Mouse (Mus musculus) left cerebral cortex, postnatal 25 days (tissue): ENCODE measurements at regions not wholly inside any gene's neighbourhood (a gene's known extent, or its start where the extent isn't known, plus 50 kb on each side); places are given as distances from the start of the nearest gene placed in this dataset.
A peak's percentile ranks its signal among the peaks of the same experiment; 100 is the strongest.

Experiments used
- DNase-seq, 2 experiments: peaks; one replicate each; pipeline ENCODE4 v3.0.0; 2022; ENCODE audit warnings: low spot score in 2 of 2, mixed read lengths in 1 of 2
- intact Hi-C: fragments of 180-260 bp; cut with DNase I; formaldehyde crosslinking; loops from one replicate; pipeline ENCODE4 v1.15.1; 2025

- DNase-seq, result peak; percentile 8 to 14
- intact Hi-C loops, result no loop called here
Observed at GRCm38 (mm10) chr12:12496593-12497141, 234.7 kb downstream of the Fam49a start.

- peak in 1 of 2 experiments; percentile 39 for DNase-seq
- intact Hi-C loops, result no loop called here
Observed at GRCm38 (mm10) chr12:12490173-12490572, 228.2 kb downstream of the Fam49a start.

- intact Hi-C loops, result no loop called here
- DNase-seq, result no peak
Observed at GRCm38 (mm10) chr12:12488090-12488489, 226.2 kb downstream of the Fam49a start.

- no peak for DNase-seq
- intact Hi-C loops, result no loop called here
Observed at GRCm38 (mm10) chr12:12486656-12487356, 224.9 kb downstream of the Fam49a start.

GRCm38 (mm10) chr12:12484921-12485680 lies 223.2 kb downstream of the Fam49a start:
- intact Hi-C loops, result no loop called here
- no peak for DNase-seq

DNA sequence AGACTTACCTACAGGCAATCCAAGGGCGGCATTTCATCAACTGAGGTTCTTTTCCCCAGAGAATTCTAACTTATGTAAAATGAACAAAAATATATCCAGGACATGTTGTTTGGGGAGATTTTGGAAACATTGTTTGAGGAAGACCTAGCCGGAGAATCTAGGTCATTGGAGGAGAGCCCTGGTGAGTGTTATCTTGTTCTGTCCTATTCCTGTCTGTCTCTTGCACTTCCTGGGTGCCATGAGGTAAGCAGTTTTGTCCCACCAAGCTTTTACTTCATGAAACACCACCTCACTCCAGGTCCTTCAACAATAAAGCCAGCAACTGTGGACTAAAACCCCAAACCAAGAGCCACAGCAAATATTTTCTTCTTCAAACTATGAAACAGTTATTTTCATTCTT lies 218.5 kb downstream of the Fam49a start:
- no peak for DNase-seq

GRCm38 (mm10) chr12:12452086-12452485 lies 190.1 kb downstream of the Fam49a start:
- intact Hi-C loops, result no loop called here

More for the DNA sequence above, 218.5 kb downstream of the Fam49a start:
- intact Hi-C loops, result no loop called here

GRCm38 (mm10) chr12:12446768-12447167 lies 184.8 kb downstream of the Fam49a start:
- DNase-seq, result no peak
- intact Hi-C loops, result no loop called here

More at GRCm38 (mm10) chr12:12452086-12452485, 190.1 kb downstream of the Fam49a start:
- no peak for DNase-seq

GRCm38 (mm10) chr12:12446281-12446680 lies 184.3 kb downstream of the Fam49a start:
- DNase-seq, result no peak
- intact Hi-C loops, result no loop called here

GRCm38 (mm10) chr12:12442872-12443271 lies 180.9 kb downstream of the Fam49a start:
- intact Hi-C loops, result no loop called here
- DNase-seq, result no peak

DNA sequence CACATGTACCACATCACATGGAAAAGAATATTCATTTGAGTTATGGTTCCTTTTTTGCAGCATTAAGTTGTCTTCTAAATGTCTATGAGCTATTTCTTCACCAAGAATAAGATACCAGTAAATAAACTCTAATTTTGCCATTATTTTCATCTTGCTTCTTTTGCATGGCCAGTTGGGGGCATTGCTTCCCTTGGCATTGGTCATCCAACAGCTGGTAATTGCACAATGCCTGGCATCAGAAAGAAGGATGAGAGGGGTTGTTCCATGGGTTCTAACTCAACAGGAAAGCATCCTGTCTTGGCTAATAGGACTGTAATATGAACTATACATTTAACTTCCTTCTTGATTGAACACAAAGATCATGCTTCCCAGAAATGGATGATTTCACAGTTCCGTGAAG lies 174.4 kb downstream of the Fam49a start:
- DNase-seq, result no peak
- intact Hi-C loops, result no loop called here

- no peak for DNase-seq
- intact Hi-C loops, result no loop called here
Observed at GRCm38 (mm10) chr12:12432597-12432996, 170.7 kb downstream of the Fam49a start.
